Mouse (Mus musculus) heart, postnatal 0 days (tissue): Measurements from ENCODE around the gene Nabp2. TPM values are rescaled to one million over a fixed set of nuclear protein-coding genes. Genes with fewer than 3 reads are reported as not detected.

Experiments used
- ATAC-seq: fragments of 200-750 bp; cut with Nextera tagmentation; 2 replicates; pipeline ENCODE4 v1.8.0; 2017; ENCODE audit warnings: low read depth, moderate number of reproducible peaks, moderate library complexity; ENCODE audit not compliant: insufficient read depth
- DNase-seq: peaks from one replicate; pipeline ENCODE4 v3.0.0-alpha.2; 2016; ENCODE audit warnings: low spot score
- H3K27ac ChIP-seq: fragments of 300-500 bp; sonication (generic); 2 replicates; pipeline ENCODE4 v1.5.1; 2014; ENCODE audit warnings: low read depth, mild to moderate bottlenecking
- H3K27me3 ChIP-seq: fragments of 300-500 bp; sonication (generic); 2 replicates; pipeline ENCODE4 v1.6.1; 2014; ENCODE audit warnings: low read length, mixed read lengths; ENCODE audit not compliant: control insufficient read depth, insufficient read depth
- H3K36me3 ChIP-seq: fragments of 300-500 bp; sonication (generic); replicated peaks from 2 replicates; pipeline ENCODE4 v1.6.1; 2014; ENCODE audit warnings: low read length, mixed read lengths; ENCODE audit not compliant: control insufficient read depth, insufficient read depth
- H3K4me1 ChIP-seq: fragments of 300-500 bp; sonication (generic); 2 replicates; pipeline ENCODE4 v1.6.1; 2014; ENCODE audit warnings: antibody characterized with exemption; ENCODE audit not compliant: control insufficient read depth, insufficient read depth
- H3K4me2 ChIP-seq: fragments of 300-500 bp; sonication (generic); 2 replicates; pipeline ENCODE4 v1.6.1; 2014; ENCODE audit warnings: low read depth, mild to moderate bottlenecking, low read length, moderate library complexity
- H3K4me3 ChIP-seq: fragments of 300-500 bp; sonication (generic); 2 replicates; pipeline ENCODE4 v1.5.1; 2014; ENCODE audit warnings: low read depth, low read length
- H3K9ac ChIP-seq: fragments of 300-500 bp; sonication (generic); replicated peaks from 2 replicates; pipeline ENCODE4 v1.6.1; 2014; ENCODE audit warnings: low read depth, low read length, mixed read lengths
- H3K9me3 ChIP-seq: fragments of 300-500 bp; sonication (generic); replicated peaks from 2 replicates; pipeline ENCODE4 v1.6.1; 2016; ENCODE audit warnings: low read length; ENCODE audit not compliant: control insufficient read depth
- CTCF ChIP-seq: IDR thresholded peaks from 2 replicates; pipeline ENCODE4 v1.5.1; 2016; ENCODE audit warnings: antibody characterized with exemption, control low read depth, low read depth
- EP300 ChIP-seq: IDR thresholded peaks from 2 replicates; pipeline ENCODE4 v1.6.1; 2016; ENCODE audit warnings: antibody characterized with exemption, low read depth
- WGBS: fragments of 180-500 bp; shearing (Covaris S2); extraction: QIAGEN DNeasy Blood & Tissue Kit; methylation state at CpG from one replicate; pipeline ENCODE4 v1.1.7; 2014; 5-methylcytosine and 5-hydroxymethylcytosine counted together
- polyA plus RNA-seq: library from polyadenylated mRNA; unstranded; fragments of >200 nt; fragmentation: Nextera tagmentation; extraction: Ambion mirVana; gene quantifications from 2 replicates; pipeline ENCODE4 v1.2.1, GENCODE M21; 2015
- total RNA-seq: library from RNA; depleted of rRNA; stranded (reverse); fragments of >200 nt; gene quantifications from 2 replicates; pipeline ENCODE4 v1.2.3, GENCODE M21; 2014; ENCODE audit warnings: low replicate concordance

Gene Nabp2
- total and polyA plus RNA-seq, 2 experiments from 2014 or later = 28.1 to 55.5 TPM

- ATAC-seq = no peak
- H3K4me3 ChIP-seq = no peak overlapping the region
- WGBS = 76% methylated on average over 5 of the region's 5 CpGs
- TF ChIP-seq CTCF (no peak), EP300 (no peak)
- no peak overlapping the region for H3K9ac ChIP-seq
- no peak overlapping the region for H3K27ac ChIP-seq
- H3K4me2 ChIP-seq = no peak overlapping the region
- no peaks in the 10 kb centered on the region for H3K4me1 ChIP-seq
- H3K9me3 ChIP-seq = no peaks in the 10 kb centered on the region
- H3K27me3 ChIP-seq = no peaks in the 10 kb centered on the region
- H3K36me3 ChIP-seq = peaks cover 28% of the 10 kb centered on the region
- no peak for DNase-seq
Observed at GRCm38 (mm10) chr10:128429052-128429451, 17.8 kb upstream of the Nabp2 start.

GRCm38 (mm10) chr10:128425260-128425659 is 14.0 kb upstream of the Nabp2 start:
- no peaks in the 10 kb centered on the region for H3K27me3 ChIP-seq
- no peaks in the 10 kb centered on the region for H3K4me1 ChIP-seq
- WGBS = 78% methylated on average over 3 of the region's 3 CpGs
- DNase-seq = no peak
- peaks cover 53% of the 10 kb centered on the region for H3K36me3 ChIP-seq
- ATAC-seq = no peak
- no peak overlapping the region for H3K27ac ChIP-seq
- H3K9me3 ChIP-seq = no peaks in the 10 kb centered on the region
- H3K4me3 ChIP-seq = no peak overlapping the region
- H3K4me2 ChIP-seq = no peak overlapping the region; the same call in 1 of the 2 replicates
- 0 out of 2 replicates have a peak overlapping the region, but pooled peaks have one; percentile 2 for H3K9ac ChIP-seq
- TF ChIP-seq CTCF = no peak
- no peak for TF ChIP-seq EP300

GRCm38 (mm10) chr10:128424604-128425003 is 13.3 kb upstream of the Nabp2 start:
- Histone ChIP-seq H3K9ac (0 out of 2 replicates have a peak overlapping the region, but pooled peaks have one; percentile 2), H3K27me3 (no peaks in the 10 kb centered on the region), H3K4me1 (no peaks in the 10 kb centered on the region), H3K27ac (peak overlapping the region; percentile 36; the same call in 1 of the 2 replicates), H3K4me2 (no peak overlapping the region; the same call in 1 of the 2 replicates), H3K4me3 (no peak overlapping the region), H3K9me3 (no peaks in the 10 kb centered on the region), H3K36me3 (peaks cover 48% of the 10 kb centered on the region)
- ATAC-seq (no peak), DNase-seq (no peak)
- 35% methylated on average over 7 of the region's 7 CpGs for WGBS
- TF ChIP-seq CTCF (no peak), EP300 (no peak)

- Histone ChIP-seq H3K9ac (no peak overlapping the region), H3K4me2 (no peak overlapping the region), H3K4me3 (no peak overlapping the region), H3K9me3 (no peaks in the 10 kb centered on the region), H3K36me3 (peaks cover 50% of the 10 kb centered on the region), H3K4me1 (no peaks in the 10 kb centered on the region), H3K27me3 (no peaks in the 10 kb centered on the region), H3K27ac (no peak overlapping the region)
- no peak for DNase-seq
- TF ChIP-seq CTCF = no peak
- TF ChIP-seq EP300 = no peak
- no peak for ATAC-seq
- 34% methylated on average over 5 of the region's 5 CpGs for WGBS
Observed at GRCm38 (mm10) chr10:128422426-128422825, 11.1 kb upstream of the Nabp2 start.

GRCm38 (mm10) chr10:128414848-128415247 is 3.6 kb upstream of the Nabp2 start:
- TF ChIP-seq CTCF = no peak
- no peak for TF ChIP-seq EP300
- no peaks in the 10 kb centered on the region for H3K27me3 ChIP-seq
- no peak overlapping the region for H3K4me2 ChIP-seq
- peaks cover 10% of the 10 kb centered on the region; the same call in 1 of the 2 replicates for H3K4me1 ChIP-seq
- H3K27ac ChIP-seq = no peak overlapping the region
- H3K9ac ChIP-seq = no peak overlapping the region
- 58% methylated on average over 5 of the region's 5 CpGs for WGBS
- H3K9me3 ChIP-seq = no peaks in the 10 kb centered on the region
- no peak for ATAC-seq
- peaks cover 42% of the 10 kb centered on the region for H3K36me3 ChIP-seq
- H3K4me3 ChIP-seq = no peak overlapping the region
- no peak for DNase-seq

GRCm38 (mm10) chr10:128413076-128413475 is 1.8 kb upstream of the Nabp2 start:
- Histone ChIP-seq H3K27me3 (no peaks in the 10 kb centered on the region), H3K36me3 (peaks cover 29% of the 10 kb centered on the region), H3K4me2 (no peak overlapping the region), H3K27ac (no peak overlapping the region), H3K9ac (no peak overlapping the region), H3K4me1 (peaks cover 13% of the 10 kb centered on the region), H3K9me3 (no peaks in the 10 kb centered on the region), H3K4me3 (no peak overlapping the region)
- no peak for DNase-seq
- ATAC-seq = no peak
- TF ChIP-seq EP300 (no peak), CTCF (no peak)
- 45% methylated on average over 1 of the region's 1 CpGs for WGBS
